Mouse (Mus musculus): Measurements from ENCODE around the gene Sel1l3.

Gene Sel1l3

GRCm38 (mm10) chr5:53074553-53074952, 139.2 kb downstream of the Sel1l3 start:
- DNase-seq, result no peak

GRCm38 (mm10) chr5:53061532-53062130, 152.1 kb downstream of the Sel1l3 start:
- no peak for DNase-seq

Measured in thymus, adult 18-20 months (tissue).